Mouse (Mus musculus) heart, adult 2 months (tissue): Measurements from ENCODE around the gene Catsper4. TPM values are rescaled to one million over a fixed set of nuclear protein-coding genes. Genes with fewer than 3 reads are reported as not detected.
A peak's percentile ranks its signal among the peaks of the same experiment; 100 is the strongest.

ENCODE experiments used
- DNase-seq, 2 experiments: peaks; one replicate each; pipeline ENCODE4 v3.0.0; 2021
- H3K27ac ChIP-seq: fragments of 200-600 bp; 2 replicates; pipeline ENCODE4 v1.8.1; 2022
- H3K27me3 ChIP-seq: fragments of 200-500 bp; 2 replicates; pipeline ENCODE4 v1.6.1; 2012; ENCODE audit warnings: mild to moderate bottlenecking, low read length, inconsistent platforms, mixed read lengths; ENCODE audit not compliant: control insufficient read depth, insufficient read depth
- H3K36me3 ChIP-seq: fragments of 200-500 bp; 2 replicates; pipeline ENCODE4 v1.6.1; 2012; ENCODE audit warnings: low read length, inconsistent platforms; ENCODE audit not compliant: control insufficient read depth, insufficient read depth
- H3K4me1 ChIP-seq: fragments of 200-500 bp; 2 replicates; pipeline ENCODE4 v1.6.1; 2011; ENCODE audit warnings: low read length; ENCODE audit not compliant: control insufficient read depth, insufficient read depth
- H3K4me3 ChIP-seq: fragments of 200-600 bp; 2 replicates; pipeline ENCODE4 v1.8.1; 2022
- H3K79me2 ChIP-seq: fragments of 200-500 bp; replicated peaks from 2 replicates; pipeline ENCODE4 v1.6.1; 2012; ENCODE audit warnings: mild to moderate bottlenecking, inconsistent platforms, low read length, moderate library complexity, mixed read lengths; ENCODE audit not compliant: control insufficient read depth, insufficient read depth
- H3K9ac ChIP-seq: fragments of 200-500 bp; 2 replicates; pipeline ENCODE4 v1.6.1; 2012; ENCODE audit warnings: low read depth, mild to moderate bottlenecking, control low read depth, inconsistent platforms, low read length, mixed read lengths
- CTCF ChIP-seq: fragments of 200-600 bp; IDR thresholded peaks from 2 replicates; pipeline ENCODE4 v1.8.1; 2022; ENCODE audit warnings: antibody characterized with exemption, mild to moderate bottlenecking, moderate library complexity
- EP300 ChIP-seq: fragments of 200-500 bp; IDR thresholded peaks from 2 replicates; pipeline ENCODE4 v1.6.1; 2011; ENCODE audit warnings: low read depth, low read length, control low read depth; ENCODE audit not compliant: insufficient read depth
- POLR2A ChIP-seq: fragments of 200-500 bp; IDR thresholded peaks from 2 replicates; pipeline ENCODE4 v1.6.1; 2011; ENCODE audit warnings: mild to moderate bottlenecking, low read depth, low read length, control low read depth; ENCODE audit not compliant: insufficient read depth
- WGBS: fragments of 180-500 bp; shearing (Covaris S2); methylation state at CpG from one replicate; pipeline ENCODE4 v1.1.7; 2018; 5-methylcytosine and 5-hydroxymethylcytosine counted together
- intact Hi-C: fragments of 180-260 bp; cut with DNase I; formaldehyde crosslinking; loops from one replicate; pipeline ENCODE4 v1.15.1; 2025
- polyA plus RNA-seq: library from polyadenylated mRNA; depleted of rRNA; stranded (reverse); fragments of >200 nt; gene quantifications from 2 replicates; pipeline ENCODE4 v1.2.3, GENCODE M21; 2012
- total RNA-seq, 2 experiments: library from RNA; stranded (reverse); gene quantifications; 2 replicates each; pipeline ENCODE4 v1.2.3; 2021

The Catsper4 gene
- total and polyA plus RNA-seq, 3 experiments: not detected

DNA sequence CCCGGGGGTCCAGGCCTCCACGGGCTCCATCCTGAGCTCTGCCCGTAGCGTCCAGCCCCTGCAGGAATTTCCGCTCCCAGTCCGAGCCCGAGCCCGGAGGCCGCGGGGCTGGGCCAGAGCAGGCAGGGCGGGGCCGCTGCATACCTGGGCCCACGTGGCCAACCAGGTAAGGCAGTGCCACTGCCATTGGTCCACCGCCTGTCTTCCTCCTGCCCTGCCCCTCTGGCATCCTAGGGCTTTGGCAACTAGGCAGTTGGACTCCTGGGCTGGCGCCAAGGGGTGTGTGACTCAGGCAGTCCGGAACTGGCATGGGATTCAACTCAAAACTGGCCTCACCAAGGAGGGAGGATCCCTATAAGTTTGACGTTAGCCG, 11.1 kb upstream of the Catsper4 start, which contains the start of gene Cnksr1:
Cnksr1 (minus strand) TSS at position 121 of the 373 bp plus-strand sequence.
- H3K4me1 ChIP-seq: peaks cover 1% of the 10 kb centered on the region; the same call in 1 of the 2 replicates
- H3K4me3 ChIP-seq: peak within 1 kb of the TSS; percentile 33; the same call in 1 of the 2 replicates
- intact Hi-C loops: no loop called here
- WGBS: 2% methylated on average over 18 of the region's 18 CpGs
- peak within 1 kb of the TSS; percentile 65 for H3K27ac ChIP-seq
- DNase-seq: peak; percentile 77 to 80
- no peak for TF ChIP-seq EP300
- H3K27me3 ChIP-seq: no peaks in the 10 kb centered on the region
- no peaks in the 10 kb centered on the region for H3K36me3 ChIP-seq
- peak within 1 kb of the TSS; percentile 34 for H3K9ac ChIP-seq
- no peaks in the 10 kb centered on the region for H3K79me2 ChIP-seq

DNA sequence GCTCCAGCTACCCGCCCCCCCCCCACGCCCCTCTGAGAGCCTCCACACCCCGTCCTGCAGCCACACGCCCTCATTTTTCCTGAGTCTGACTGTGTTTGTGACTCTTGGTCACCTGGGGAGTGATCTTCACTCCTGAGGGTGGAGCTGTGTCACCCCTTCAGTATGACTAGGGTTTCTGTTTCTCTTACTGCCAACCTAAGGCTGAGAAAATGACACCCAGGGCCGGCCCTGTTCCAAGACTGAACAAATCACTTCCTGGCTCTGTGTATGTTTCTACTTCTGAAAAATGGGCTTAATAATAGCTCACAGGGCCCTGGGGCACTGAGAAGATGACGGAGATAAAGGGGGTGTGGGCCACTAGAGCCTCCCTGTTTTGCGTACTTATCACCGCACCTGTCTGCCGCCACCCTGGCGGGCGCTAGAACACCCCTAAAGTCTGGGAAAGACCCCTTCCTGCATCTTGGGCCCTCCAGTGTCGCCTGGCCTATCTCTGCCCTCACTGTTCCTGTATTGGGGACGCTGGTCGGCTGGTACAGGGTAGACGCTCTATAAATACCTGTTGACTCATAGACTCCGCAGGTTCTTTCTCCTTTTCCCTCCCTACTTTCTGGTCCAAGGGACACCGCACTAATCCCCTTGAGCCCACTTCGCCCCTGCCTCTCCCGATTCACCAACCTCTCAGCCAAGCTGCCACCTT, 10.5 kb upstream of the Catsper4 start:
- no peak for DNase-seq
- Histone ChIP-seq H3K27ac (peak overlapping the region; percentile 65), H3K27me3 (no peaks in the 10 kb centered on the region), H3K79me2 (no peaks in the 10 kb centered on the region), H3K36me3 (no peaks in the 10 kb centered on the region), H3K4me1 (peaks cover 1% of the 10 kb centered on the region; the same call in 1 of the 2 replicates), H3K4me3 (peak overlapping the region; percentile 33; the same call in 1 of the 2 replicates), H3K9ac (peak overlapping the region; percentile 34)
- TF ChIP-seq EP300: no peak
- TF ChIP-seq POLR2A: no peak
- no peak for TF ChIP-seq CTCF
- intact Hi-C loops: no loop called here
- 32% methylated on average over 19 of the region's 19 CpGs for WGBS

DNA sequence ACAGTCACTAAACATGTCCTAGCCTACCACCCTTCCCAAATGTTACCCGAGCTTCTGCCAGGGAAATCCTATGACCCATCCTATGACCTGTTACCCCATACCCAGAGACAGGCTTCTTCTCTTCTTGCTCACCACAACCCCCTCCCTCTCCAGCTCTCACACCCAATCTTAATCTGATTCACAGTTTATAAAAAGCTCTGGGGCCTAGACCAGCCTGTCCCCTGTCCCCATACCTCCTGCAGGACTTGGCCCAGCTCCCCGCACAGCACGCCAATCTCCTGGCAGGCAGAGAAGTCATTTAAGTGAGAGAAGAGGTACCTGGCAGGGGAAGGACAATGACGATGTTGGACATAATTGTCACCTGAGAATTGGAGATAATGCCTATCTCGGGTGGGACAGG, 7.7 kb upstream of the Catsper4 start:
- H3K27ac ChIP-seq: no peak overlapping the region; the same call in 1 of the 2 replicates
- no peak overlapping the region for H3K4me3 ChIP-seq
- 50% methylated on average over 5 of the region's 5 CpGs for WGBS
- TF ChIP-seq EP300 (no peak), POLR2A (no peak), CTCF (no peak)
- intact Hi-C loops: no loop called here
- peaks cover 1% of the 10 kb centered on the region; the same call in 1 of the 2 replicates for H3K4me1 ChIP-seq
- no peak overlapping the region for H3K9ac ChIP-seq
- H3K36me3 ChIP-seq: no peaks in the 10 kb centered on the region
- H3K27me3 ChIP-seq: no peaks in the 10 kb centered on the region
- no peaks in the 10 kb centered on the region for H3K79me2 ChIP-seq
- peak in 1 of 2 experiments; percentile 45 for DNase-seq

DNA sequence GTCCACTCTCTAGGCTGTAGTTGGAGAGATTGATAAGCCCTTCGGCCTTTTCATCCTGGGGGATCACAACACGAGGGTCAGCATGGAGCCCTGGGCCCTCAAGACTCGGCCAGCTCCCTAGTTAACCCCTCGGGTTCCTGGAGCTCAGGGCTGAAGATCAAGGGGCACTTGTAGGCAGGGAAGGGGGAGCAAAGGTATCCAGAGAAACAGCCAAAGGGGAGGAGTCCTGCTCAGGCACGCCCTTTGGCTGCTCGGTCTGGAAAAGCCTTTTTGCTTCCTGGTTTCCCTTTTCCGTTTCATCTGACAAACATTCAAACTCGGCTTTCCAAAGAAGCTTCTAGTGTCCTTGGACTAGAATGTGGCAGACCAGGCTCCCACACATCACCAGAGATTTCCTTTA, 3.2 kb upstream of the Catsper4 start:
- Histone ChIP-seq H3K36me3 (no peaks in the 10 kb centered on the region), H3K27me3 (no peaks in the 10 kb centered on the region), H3K27ac (no peak overlapping the region), H3K4me3 (no peak overlapping the region), H3K9ac (no peak overlapping the region), H3K79me2 (no peaks in the 10 kb centered on the region), H3K4me1 (no peaks in the 10 kb centered on the region)
- TF ChIP-seq EP300: no peak
- no peak for TF ChIP-seq CTCF
- TF ChIP-seq POLR2A: no peak
- intact Hi-C loops: no loop called here
- DNase-seq: no peak
- WGBS: 34% methylated on average over 8 of the region's 8 CpGs

DNA sequence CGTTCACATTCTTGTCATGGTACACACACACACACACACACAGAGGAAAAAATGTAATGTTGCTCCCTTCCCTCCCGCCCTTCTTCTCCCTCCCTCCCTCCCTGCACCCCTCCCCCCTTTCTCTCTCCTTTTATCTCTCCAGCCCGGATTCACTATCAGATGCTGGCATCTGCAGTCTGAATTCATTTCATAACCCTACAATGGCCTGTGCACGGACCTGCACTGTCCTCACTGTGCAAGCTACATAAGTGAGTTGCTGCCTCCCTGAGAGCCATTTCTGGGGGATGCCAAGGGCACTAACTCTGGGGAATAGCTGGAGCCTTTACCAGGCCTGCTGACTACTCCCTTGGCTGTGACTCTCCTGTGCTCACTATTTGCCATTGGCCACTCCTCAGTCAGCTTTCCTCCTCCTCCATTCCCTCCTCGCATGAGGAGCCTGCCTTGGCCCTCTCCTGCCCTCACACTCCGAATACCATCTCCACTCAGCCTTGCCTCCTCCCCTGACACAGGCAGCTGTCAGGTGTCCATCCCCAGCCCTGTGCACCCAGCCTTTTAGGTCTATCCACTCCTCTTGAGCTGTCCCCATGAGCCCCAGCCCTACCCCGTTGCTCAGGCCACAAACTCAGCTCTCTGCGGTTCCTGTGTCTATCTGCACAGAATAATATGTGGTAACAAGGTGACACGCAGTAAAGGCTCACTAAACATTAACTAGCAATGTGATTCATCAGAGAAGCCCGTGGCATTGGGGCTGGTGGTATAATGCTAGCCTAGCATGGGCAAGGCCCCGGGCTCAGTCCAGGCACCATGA, 4.2 kb downstream of the Catsper4 start:
- Histone ChIP-seq H3K27me3 (no peaks in the 10 kb centered on the region), H3K4me3 (no peak overlapping the region), H3K27ac (no peak overlapping the region), H3K9ac (no peak overlapping the region), H3K4me1 (no peaks in the 10 kb centered on the region), H3K36me3 (no peaks in the 10 kb centered on the region), H3K79me2 (no peaks in the 10 kb centered on the region)
- TF ChIP-seq POLR2A (no peak), CTCF (no peak), EP300 (no peak)
- intact Hi-C loops: no loop called here
- no peak for DNase-seq
- WGBS: 62% methylated on average over 11 of the region's 11 CpGs
